Mouse (Mus musculus) CH12.LX (cell line): ENCODE results near the gene Dand5.

ENCODE experiments used
- CHD2 ChIP-seq: IDR thresholded peaks from 2 replicates; pipeline ENCODE4 v1.6.1; 2011; ENCODE audit warnings: low read length, improper control_type of control experiment
- CTCF ChIP-seq, 2 experiments: IDR thresholded peaks in 1 of 2; conservative IDR thresholded peaks in 1 of 2; 2 replicates each; pipeline ENCODE4 v1.5.1; 2011 to 2012; ENCODE audit warnings: low read depth in 2 of 2, low read length in 2 of 2, improper control_type of control experiment in 1 of 2, inconsistent platforms in 1 of 2, mild to moderate bottlenecking in 1 of 2, moderate library complexity in 1 of 2
- EP300 ChIP-seq: IDR thresholded peaks from 2 replicates; pipeline ENCODE4 v1.6.1; 2011; ENCODE audit warnings: low read length, improper control_type of control experiment
- ETS1 ChIP-seq: conservative IDR thresholded peaks from 2 replicates; pipeline ENCODE4 v1.6.1; 2012; ENCODE audit warnings: low read depth, mild to moderate bottlenecking, inconsistent platforms, low read length, improper control_type of control experiment, moderate library complexity
- HCFC1 ChIP-seq: IDR thresholded peaks from 2 replicates; pipeline ENCODE4 v1.6.1; 2012; ENCODE audit warnings: low read depth, mild to moderate bottlenecking, inconsistent platforms, low read length, improper control_type of control experiment
- JUND ChIP-seq: conservative IDR thresholded peaks from 2 replicates; pipeline ENCODE4 v1.6.1; 2011; ENCODE audit warnings: low read depth, low read length, improper control_type of control experiment
- KAT2A ChIP-seq: IDR thresholded peaks from 2 replicates; pipeline ENCODE4 v1.6.1; 2012; ENCODE audit warnings: low read length, improper control_type of control experiment, inconsistent platforms; ENCODE audit not compliant: insufficient replicate concordance
- MAFK ChIP-seq: IDR thresholded peaks from 2 replicates; pipeline ENCODE4 v1.6.1; 2011; ENCODE audit warnings: low read length, improper control_type of control experiment; ENCODE audit not compliant: insufficient replicate concordance
- POLR2A ChIP-seq: IDR thresholded peaks from 2 replicates; pipeline ENCODE4 v1.6.1; 2011; ENCODE audit warnings: low read depth, mild to moderate bottlenecking, improper control_type of control experiment, low read length
- POLR2AphosphoS2 ChIP-seq: IDR thresholded peaks from 2 replicates; pipeline ENCODE4 v1.6.1; 2011; ENCODE audit warnings: low read depth, low read length, improper control_type of control experiment
- USF1 ChIP-seq: IDR thresholded peaks from 2 replicates; pipeline ENCODE4 v1.6.1; 2014; ENCODE audit warnings: low read depth, mild to moderate bottlenecking, inconsistent platforms, low read length, improper control_type of control experiment
- ZC3H11A ChIP-seq: IDR thresholded peaks from 2 replicates; pipeline ENCODE4 v1.6.1; 2012; ENCODE audit warnings: low read depth, mild to moderate bottlenecking, inconsistent platforms, low read length, improper control_type of control experiment
- ZKSCAN1 ChIP-seq: IDR thresholded peaks from 2 replicates; pipeline ENCODE4 v1.6.1; 2012; ENCODE audit warnings: low read depth, inconsistent platforms, low read length, improper control_type of control experiment, borderline replicate concordance

DNA sequence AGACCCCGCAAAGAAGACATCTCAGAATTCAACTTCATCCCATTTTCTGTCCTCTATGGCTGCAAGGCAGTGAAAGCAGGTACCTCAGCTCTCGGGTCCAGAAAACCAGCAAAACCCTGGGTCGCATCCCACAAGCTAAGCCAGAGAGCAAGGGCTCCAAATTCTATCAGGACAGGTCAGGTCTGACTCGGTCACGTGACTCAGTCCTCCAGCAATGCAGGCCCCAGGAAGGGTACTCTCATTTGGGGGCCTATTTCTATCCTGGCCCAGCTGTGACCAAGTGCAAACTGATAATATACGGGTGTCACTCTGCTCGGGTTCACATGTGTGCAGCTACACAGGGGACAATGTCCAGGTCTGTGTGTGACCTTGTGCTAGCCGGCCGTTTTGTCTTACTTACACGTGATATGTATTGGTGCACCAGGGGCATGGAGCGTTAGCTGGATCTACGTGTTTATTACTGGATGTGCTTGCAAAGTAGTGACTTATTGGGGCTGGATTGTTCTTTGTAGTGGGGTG is 30.1 kb downstream of the Dand5 start:
- no peak for TF ChIP-seq CHD2
- peak; percentile 22; the same call in 1 of the 2 replicates for TF ChIP-seq USF1
- no peak for TF ChIP-seq JUND
- TF ChIP-seq HCFC1, result no peak
- no peak for TF ChIP-seq POLR2A
- TF ChIP-seq CTCF (conservative IDR thresholded peaks at IDR 0.05 in 1 of 2, IDR thresholded peaks at IDR 0.05 in 1 of 2; ENCODE audit: low read depth in 2 of 2, low read length in 2 of 2), result no peak
- no peak for TF ChIP-seq POLR2AphosphoS2
- TF ChIP-seq ETS1, result no peak
- no peak for TF ChIP-seq ZKSCAN1
- TF ChIP-seq MAFK, result no peak
- no peak for TF ChIP-seq EP300
- TF ChIP-seq KAT2A, result no peak
- no peak for TF ChIP-seq ZC3H11A
